Mouse (Mus musculus) midbrain, embryonic 11.5 days (tissue): ENCODE results near the gene Vps54. TPM values are rescaled to one million over a fixed set of nuclear protein-coding genes. Genes with fewer than 3 reads are reported as not detected.
A peak's percentile ranks its signal among the peaks of the same experiment; 100 is the strongest.

Experiments used
- ATAC-seq: fragments of 200-750 bp; cut with Nextera tagmentation; 2 replicates; pipeline ENCODE4 v1.8.0; 2017; ENCODE audit warnings: moderate TSS enrichment, moderate library complexity; ENCODE audit not compliant: low FRiP score
- DNase-seq: peaks from one replicate; pipeline ENCODE4 v3.0.0; 2015; ENCODE audit warnings: low spot score; ENCODE audit errors: missing footprints
- H3K27ac ChIP-seq: fragments of 300-500 bp; sonication (generic); 2 replicates; pipeline ENCODE4 v1.5.1; 2014; ENCODE audit warnings: low read depth, low read length
- H3K27me3 ChIP-seq: fragments of 300-500 bp; sonication (generic); 2 replicates; pipeline ENCODE4 v1.6.1; 2014; ENCODE audit warnings: mild to moderate bottlenecking, low read length, moderate library complexity, mixed read lengths; ENCODE audit not compliant: control insufficient read depth, insufficient read depth
- H3K36me3 ChIP-seq: fragments of 300-500 bp; sonication (generic); 2 replicates; pipeline ENCODE4 v1.6.1; 2014; ENCODE audit warnings: mild to moderate bottlenecking, low read length, moderate library complexity, mixed read lengths; ENCODE audit not compliant: control insufficient read depth, insufficient read depth
- H3K4me1 ChIP-seq: fragments of 300-500 bp; sonication (generic); 2 replicates; pipeline ENCODE4 v1.6.1; 2014; ENCODE audit warnings: low read length; ENCODE audit not compliant: control insufficient read depth, insufficient read depth
- H3K4me2 ChIP-seq: fragments of 300-500 bp; sonication (generic); 2 replicates; pipeline ENCODE4 v1.6.1; 2014; ENCODE audit warnings: mild to moderate bottlenecking, moderate library complexity
- H3K4me3 ChIP-seq: fragments of 300-500 bp; sonication (generic); 2 replicates; pipeline ENCODE4 v1.5.1; 2014; ENCODE audit warnings: low read depth, low read length
- H3K9ac ChIP-seq: fragments of 300-500 bp; sonication (generic); 2 replicates; pipeline ENCODE4 v1.6.1; 2014; ENCODE audit warnings: low read length
- H3K9me3 ChIP-seq: fragments of 300-500 bp; sonication (generic); 2 replicates; pipeline ENCODE4 v1.6.1; 2016; ENCODE audit warnings: low read length; ENCODE audit not compliant: control insufficient read depth
- WGBS: fragments of 180-500 bp; shearing (Covaris S2); extraction: QIAGEN DNeasy Blood & Tissue Kit; methylation state at CpG from one replicate; pipeline ENCODE4 v1.1.7; 2014; 5-methylcytosine and 5-hydroxymethylcytosine counted together
- polyA plus RNA-seq: library from polyadenylated mRNA; unstranded; fragments of >200 nt; fragmentation: Nextera tagmentation; extraction: Ambion mirVana; gene quantifications from 2 replicates; pipeline ENCODE4 v1.2.1, GENCODE M21; 2014

The Vps54 gene
- polyA plus RNA-seq, 1 experiment from 2014 or later = 15.0 TPM

DNA sequence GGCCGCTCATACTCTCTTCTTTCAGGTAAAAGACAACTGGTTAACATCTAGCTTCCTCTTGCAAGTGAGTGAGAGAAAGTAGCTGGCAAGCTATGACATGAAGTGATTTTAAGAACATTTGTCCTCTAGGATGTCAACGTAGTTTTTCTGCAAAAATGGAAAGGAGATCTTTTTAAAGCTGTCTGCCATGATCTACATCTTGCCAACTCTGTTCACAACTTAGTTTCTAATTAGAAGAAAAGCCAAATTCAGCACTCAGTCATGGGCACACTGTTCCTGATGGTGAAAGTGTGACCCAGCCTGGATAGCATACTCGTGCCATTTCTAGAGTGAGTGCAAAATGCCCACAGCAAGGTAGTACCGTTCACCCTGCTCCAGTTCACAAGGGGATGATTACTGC lies 100.0 kb downstream of the Vps54 start:
- WGBS = 93% methylated on average over 4 of the region's 4 CpGs

DNA sequence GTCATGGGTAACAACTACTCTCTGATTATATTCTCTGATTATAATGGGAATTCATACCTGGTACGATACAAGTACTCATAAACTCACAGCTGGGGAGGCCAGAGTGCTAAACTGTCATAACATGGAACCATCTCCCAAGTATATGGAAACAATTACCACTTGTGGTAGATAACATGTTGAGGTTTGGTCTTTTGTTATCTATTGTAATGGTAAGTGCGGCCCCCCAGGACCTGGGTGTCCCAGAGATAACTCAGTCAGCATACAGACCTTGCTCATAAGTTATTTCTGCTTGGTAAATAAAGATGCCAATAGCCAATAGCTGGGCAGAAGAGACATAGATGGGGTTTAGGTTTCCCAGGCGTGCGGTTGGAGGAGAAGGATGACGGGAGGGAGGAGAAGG lies 104.4 kb downstream of the Vps54 start:
- H3K9ac ChIP-seq = no peak overlapping the region
- H3K4me2 ChIP-seq = no peak overlapping the region
- DNase-seq (no peak), ATAC-seq (no peak)
- H3K9me3 ChIP-seq = no peaks in the 10 kb centered on the region
- no peaks in the 10 kb centered on the region for H3K4me1 ChIP-seq
- no peak overlapping the region for H3K4me3 ChIP-seq
- H3K36me3 ChIP-seq = no peaks in the 10 kb centered on the region
- WGBS = 94% methylated on average over 5 of the region's 5 CpGs
- no peaks in the 10 kb centered on the region for H3K27me3 ChIP-seq
- no peak overlapping the region for H3K27ac ChIP-seq

More for the DNA sequence above, 100.0 kb downstream of the Vps54 start:
- ATAC-seq (no peak), DNase-seq (no peak)
- Histone ChIP-seq H3K36me3 (no peaks in the 10 kb centered on the region), H3K9me3 (no peaks in the 10 kb centered on the region), H3K4me1 (no peaks in the 10 kb centered on the region), H3K9ac (no peak overlapping the region), H3K27ac (no peak overlapping the region), H3K4me3 (no peak overlapping the region), H3K4me2 (no peak overlapping the region), H3K27me3 (no peaks in the 10 kb centered on the region)

DNA sequence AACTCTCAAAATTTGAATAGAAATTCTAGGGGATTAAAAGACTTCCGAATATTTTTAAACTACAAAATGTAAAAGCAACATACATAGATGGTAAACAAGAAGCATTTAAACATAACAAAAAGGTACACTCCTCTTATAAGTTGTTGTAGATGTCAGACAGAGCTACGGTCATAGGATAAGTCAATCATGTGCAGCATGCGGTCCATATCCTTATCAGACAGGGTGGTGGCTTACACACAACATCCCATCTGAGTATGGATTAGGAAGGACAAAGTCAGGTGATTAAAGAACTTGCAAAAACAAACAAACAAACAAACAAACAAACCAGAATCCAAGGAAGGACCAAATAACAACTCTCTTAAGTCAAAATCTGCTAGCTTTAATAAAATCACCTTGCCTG lies 106.9 kb downstream of the Vps54 start:
- no peaks in the 10 kb centered on the region for H3K4me1 ChIP-seq
- H3K9ac ChIP-seq = no peak overlapping the region
- no peak for ATAC-seq
- no peaks in the 10 kb centered on the region for H3K36me3 ChIP-seq
- no peak overlapping the region for H3K4me3 ChIP-seq
- H3K9me3 ChIP-seq = no peaks in the 10 kb centered on the region
- no peak for DNase-seq
- WGBS = 96% methylated on average over 3 of the region's 3 CpGs
- no peak overlapping the region for H3K4me2 ChIP-seq
- H3K27me3 ChIP-seq = no peaks in the 10 kb centered on the region
- no peak overlapping the region for H3K27ac ChIP-seq

DNA sequence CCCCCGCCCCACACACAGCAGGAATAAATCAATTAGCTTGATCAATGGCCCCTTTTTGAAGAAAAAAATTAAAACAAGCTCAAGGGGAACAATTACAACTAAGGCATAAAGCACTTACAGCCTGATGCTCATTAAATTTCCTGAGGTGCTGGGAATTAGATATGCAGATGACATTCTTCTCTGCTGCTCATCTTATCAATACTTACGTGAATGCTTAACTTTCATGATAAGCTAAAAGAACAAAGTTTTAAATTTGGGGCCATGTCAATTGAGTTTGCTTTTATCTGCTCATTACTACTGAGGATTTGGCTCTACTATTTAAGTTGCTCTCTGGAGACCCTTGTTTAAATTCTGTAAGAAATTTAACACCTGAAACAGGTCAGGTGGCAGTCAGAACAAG lies 109.8 kb downstream of the Vps54 start:
- no peak overlapping the region for H3K9ac ChIP-seq
- no peak overlapping the region for H3K4me3 ChIP-seq
- DNase-seq (no peak), ATAC-seq (no peak)
- no peak overlapping the region for H3K27ac ChIP-seq
- H3K9me3 ChIP-seq = no peaks in the 10 kb centered on the region
- no peaks in the 10 kb centered on the region for H3K27me3 ChIP-seq
- H3K4me1 ChIP-seq = no peaks in the 10 kb centered on the region
- no peak overlapping the region for H3K4me2 ChIP-seq
- H3K36me3 ChIP-seq = peaks cover 2% of the 10 kb centered on the region; the same call in 1 of the 2 replicates
- 87% methylated on average over 2 of the region's 2 CpGs for WGBS

DNA sequence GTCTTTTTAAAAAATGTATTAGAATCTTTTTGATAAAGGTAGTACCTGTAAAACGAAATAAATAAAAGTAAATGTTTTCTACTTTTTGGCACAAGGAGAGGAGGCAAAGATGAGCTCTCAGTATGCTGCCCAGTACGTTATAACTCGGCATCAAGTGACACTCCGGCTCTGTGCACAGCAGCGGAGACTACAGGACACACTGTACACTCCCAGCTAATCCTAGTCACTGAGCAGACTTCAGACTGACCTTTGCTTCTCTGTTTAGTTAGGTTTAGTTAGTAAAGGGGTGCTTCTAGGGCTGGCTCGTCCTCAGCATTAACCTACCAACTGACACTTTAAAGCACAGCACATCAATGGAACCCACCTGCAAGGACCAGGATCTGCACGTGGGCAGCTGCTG lies 112.2 kb downstream of the Vps54 start:
- DNase-seq (no peak), ATAC-seq (no peak)
- 91% methylated on average over 7 of the region's 7 CpGs for WGBS
- H3K9ac ChIP-seq = no peak overlapping the region
- no peaks in the 10 kb centered on the region for H3K9me3 ChIP-seq
- H3K27ac ChIP-seq = no peak overlapping the region
- no peak overlapping the region for H3K4me2 ChIP-seq
- H3K27me3 ChIP-seq = no peaks in the 10 kb centered on the region
- no peaks in the 10 kb centered on the region for H3K4me1 ChIP-seq
- peaks cover 2% of the 10 kb centered on the region; the same call in 1 of the 2 replicates for H3K36me3 ChIP-seq
- H3K4me3 ChIP-seq = no peak overlapping the region

DNA sequence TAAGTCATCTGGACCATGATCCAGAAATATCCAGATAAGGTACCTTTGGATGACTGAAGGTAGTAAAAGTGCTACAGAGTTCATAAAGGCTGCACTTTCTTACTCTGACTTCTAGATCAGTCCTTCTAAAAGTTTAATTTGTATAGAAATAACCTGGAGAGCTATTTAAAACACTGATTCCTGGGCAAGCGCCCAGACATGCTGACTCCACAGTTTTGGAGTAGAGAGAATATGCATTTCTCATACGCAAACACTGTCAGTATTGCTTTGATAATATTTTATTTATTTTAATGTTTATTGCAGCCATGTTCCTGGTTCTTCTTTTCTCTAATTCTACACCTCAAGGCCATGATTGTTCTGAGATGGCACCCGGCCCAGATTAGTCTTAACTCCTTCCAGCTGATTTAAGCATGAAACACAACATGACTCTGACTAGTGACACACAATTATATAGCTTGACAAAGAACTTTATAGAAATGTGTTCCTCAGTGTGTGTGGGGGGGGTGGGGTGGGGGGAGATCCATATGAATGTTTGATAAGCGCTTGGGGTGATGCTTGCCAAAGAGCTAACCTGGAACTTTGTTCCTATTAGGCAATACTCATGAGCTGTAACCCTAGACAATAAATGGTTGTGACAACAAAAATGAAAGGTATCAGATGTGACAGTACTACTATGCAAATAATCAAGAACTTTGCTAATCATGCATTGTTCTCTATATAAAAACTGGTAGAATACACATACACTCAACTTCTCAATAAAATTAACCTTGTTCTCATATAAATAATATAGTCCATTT lies 124.3 kb downstream of the Vps54 start:
- Histone ChIP-seq H3K27ac (no peak overlapping the region), H3K36me3 (no peaks in the 10 kb centered on the region), H3K9ac (no peak overlapping the region), H3K4me3 (no peak overlapping the region), H3K4me2 (no peak overlapping the region), H3K9me3 (no peaks in the 10 kb centered on the region), H3K27me3 (no peaks in the 10 kb centered on the region), H3K4me1 (peaks cover 2% of the 10 kb centered on the region)
- no peak for ATAC-seq
- no peak for DNase-seq
- 95% methylated on average over 4 of the region's 4 CpGs for WGBS

DNA sequence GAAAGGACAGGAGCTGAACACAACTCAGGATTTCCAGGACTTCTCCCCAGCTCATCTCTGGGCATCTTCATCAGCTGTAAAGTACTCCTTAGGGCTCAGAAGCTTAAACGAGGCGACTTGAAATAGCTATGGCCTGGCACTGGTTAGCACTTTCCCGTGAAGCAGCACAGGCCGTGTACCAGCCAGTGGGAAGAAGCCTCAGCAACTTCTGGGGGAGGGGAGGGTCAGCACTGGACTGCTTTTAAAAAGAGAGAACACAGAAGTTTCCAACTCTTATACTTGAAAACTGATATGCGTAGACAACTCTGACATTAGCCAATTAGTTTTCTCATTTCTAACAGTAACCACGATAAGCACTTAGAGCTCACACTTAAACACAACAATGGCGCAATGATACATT lies 129.4 kb downstream of the Vps54 start:
- no peaks in the 10 kb centered on the region for H3K36me3 ChIP-seq
- no peak for DNase-seq
- H3K4me1 ChIP-seq = peaks cover 15% of the 10 kb centered on the region
- H3K27me3 ChIP-seq = no peaks in the 10 kb centered on the region
- H3K27ac ChIP-seq = no peak overlapping the region
- 54% methylated on average over 7 of the region's 7 CpGs for WGBS
- no peak for ATAC-seq
- peak overlapping the region; percentile 61; the same call in 1 of the 2 replicates for H3K4me2 ChIP-seq
- H3K4me3 ChIP-seq = no peak overlapping the region
- H3K9ac ChIP-seq = no peak overlapping the region
- no peaks in the 10 kb centered on the region for H3K9me3 ChIP-seq

DNA sequence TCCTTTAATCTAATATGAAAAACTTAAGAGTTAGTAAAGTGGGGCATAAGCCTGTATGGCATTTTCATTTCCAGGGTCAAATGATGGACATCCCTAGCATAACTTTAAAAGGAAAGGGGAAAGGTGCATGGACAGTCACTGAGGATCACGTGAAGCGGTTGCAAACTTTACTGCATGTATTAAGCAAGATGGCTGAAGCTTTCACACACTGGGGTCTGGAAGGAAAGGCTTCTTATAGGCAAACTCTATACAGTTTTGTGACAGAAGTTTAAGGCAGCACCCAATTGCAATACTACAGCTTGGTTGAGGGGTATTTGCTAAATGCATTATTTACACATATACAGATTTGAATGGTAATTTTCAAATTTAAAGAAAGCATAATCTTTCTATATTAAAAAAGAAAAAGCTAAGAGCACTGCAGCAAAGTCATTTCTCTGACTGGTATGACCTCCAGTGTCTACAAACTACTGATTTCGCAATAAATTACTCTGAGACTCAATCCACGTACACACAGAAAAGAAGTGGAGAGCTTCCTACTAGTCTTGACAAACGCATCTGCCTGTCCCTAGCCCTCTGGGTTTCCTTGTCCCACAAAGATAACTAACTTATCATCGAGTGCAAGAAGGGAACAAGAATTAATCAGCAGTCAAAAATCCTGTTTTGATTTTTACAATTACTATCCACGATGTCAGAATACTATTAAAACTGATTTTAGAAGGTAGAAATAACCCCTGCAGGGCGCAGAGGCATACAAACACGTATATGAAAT lies 130.4 kb downstream of the Vps54 start:
- Histone ChIP-seq H3K4me2 (peak overlapping the region; percentile 61), H3K27me3 (no peaks in the 10 kb centered on the region), H3K9ac (peak overlapping the region; percentile 85), H3K27ac (no peak overlapping the region), H3K9me3 (no peaks in the 10 kb centered on the region), H3K4me1 (peaks cover 15% of the 10 kb centered on the region), H3K4me3 (peak overlapping the region; percentile 78), H3K36me3 (no peaks in the 10 kb centered on the region)
- 28% methylated on average over 9 of the region's 9 CpGs for WGBS
- ATAC-seq (no peak), DNase-seq (peak; percentile 87)
